Mouse (Mus musculus) testis, adult 2 months (tissue): Measurements from ENCODE around the gene Homer2.

Experiments used
- CTCF ChIP-seq: fragments of 200-500 bp; IDR thresholded peaks from 2 replicates; pipeline ENCODE4 v1.5.1; 2012; ENCODE audit warnings: low read depth, mild to moderate bottlenecking, inconsistent platforms, low read length, moderate library complexity; ENCODE audit not compliant: control insufficient read depth, insufficient read depth, insufficient replicate concordance
- POLR2A ChIP-seq: fragments of 200-500 bp; IDR thresholded peaks from 2 replicates; pipeline ENCODE4 v1.6.1; 2012; ENCODE audit warnings: low read depth, mild to moderate bottlenecking, inconsistent platforms, low read length, moderate library complexity; ENCODE audit not compliant: control insufficient read depth

- TF ChIP-seq CTCF (no peak), POLR2A (no peak)
Measured at GRCm38 (mm10) chr7:81725986-81726727, 18.8 kb upstream of the Homer2 start.
